Mouse (Mus musculus) ES-Bruce4 (cell line): ENCODE measurements around the gene Grifin.

Experiments used
- CTCF ChIP-seq: IDR thresholded peaks from one replicate; pipeline ENCODE4 v1.8.1; 2011; ENCODE audit warnings: low read depth, low read length
- EP300 ChIP-seq: IDR thresholded peaks from 2 replicates; pipeline ENCODE4 v1.6.1; 2011; ENCODE audit warnings: low read depth, low read length; ENCODE audit not compliant: insufficient read depth

GRCm38 (mm10) chr5:140599939-140600338 is 35.1 kb upstream of the Grifin start:
- TF ChIP-seq EP300 (no peak), CTCF (no peak)
